Mouse (Mus musculus) cortical plate, adult 2 months (tissue): ENCODE results near the gene Vsig2.

Source experiments
- CTCF ChIP-seq: fragments of 200-500 bp; IDR thresholded peaks from 2 replicates; pipeline ENCODE4 v1.5.1; 2011; ENCODE audit warnings: mild to moderate bottlenecking, control low read depth, low read length; ENCODE audit not compliant: insufficient read depth; ENCODE audit errors: extremely low read depth
- POLR2A ChIP-seq: fragments of 200-500 bp; IDR thresholded peaks from 2 replicates; pipeline ENCODE4 v1.6.1; 2011; ENCODE audit warnings: mild to moderate bottlenecking, low read length, control low read depth; ENCODE audit not compliant: insufficient read depth; ENCODE audit errors: extremely low read depth

- no peak for TF ChIP-seq CTCF
- TF ChIP-seq POLR2A = no peak
These were observed 21.6 kb downstream of the Vsig2 start for GRCm38 (mm10) chr9:37560617-37561016.
